Mouse (Mus musculus): ENCODE data around the gene Rit1.
"Not testable (repeated sequence)": the region's sequence is repeated elsewhere in the genome, so short reads cannot be mapped to it uniquely, and the experiment has no call there.

- TF ChIP-seq EP300 (IDR thresholded peaks at IDR 0.05; ENCODE audit: low read length); MAX (IDR thresholded peaks at IDR 0.05; ENCODE audit: low read length); CTCF (conservative IDR thresholded peaks at IDR 0.05 in 1 of 2, IDR thresholded peaks at IDR 0.05 in 1 of 2; ENCODE audit: low read depth in 2 of 2, low read length in 2 of 2); SIN3A (IDR thresholded peaks at IDR 0.05; ENCODE audit: low read length); POLR2AphosphoS2 (IDR thresholded peaks at IDR 0.05; ENCODE audit: low read depth, low read length); CHD1 (IDR thresholded peaks at IDR 0.05; ENCODE audit: low read depth, low read length); ZC3H11A (IDR thresholded peaks at IDR 0.05; ENCODE audit: low read depth, low read length); NELFE (IDR thresholded peaks at IDR 0.05; ENCODE audit: low read depth, low read length); POLR2A (IDR thresholded peaks at IDR 0.05; ENCODE audit: low read depth, low read length); MYC (IDR thresholded peaks at IDR 0.05; ENCODE audit: low read depth, low read length); BHLHE40 (IDR thresholded peaks at IDR 0.05; ENCODE audit: low read depth, low read length); E2F4 (IDR thresholded peaks at IDR 0.05; ENCODE audit: insufficient replicate concordance, low read depth, low read length): not testable (repeated sequence)
Observed at GRCm38 (mm10) chr3:88772399-88772798, 55.8 kb downstream of the Rit1 start.

Measured in CH12.LX (cell line).